Mouse (Mus musculus) testis, postnatal 14 days (tissue): ENCODE measurements around the gene Srarp.

Experiments used
- DNase-seq: peaks from one replicate; pipeline ENCODE4 v3.0.0; 2021; ENCODE audit warnings: low spot score

Srarp gene

GRCm38 (mm10) chr4:141425484-141426479, 10.1 kb downstream of the Srarp start:
- no peak for DNase-seq

GRCm38 (mm10) chr4:141423691-141424431, 12.0 kb downstream of the Srarp start:
- DNase-seq, result no peak

- no peak for DNase-seq
These were observed 12.6 kb downstream of the Srarp start for GRCm38 (mm10) chr4:141423288-141423687.

- no peak for DNase-seq
These were observed 13.1 kb downstream of the Srarp start for GRCm38 (mm10) chr4:141422841-141423240.

- DNase-seq, result peak; percentile 42
These were observed 14.5 kb downstream of the Srarp start for GRCm38 (mm10) chr4:141421423-141421822.

GRCm38 (mm10) chr4:141420886-141421285, 15.0 kb downstream of the Srarp start:
- DNase-seq, result no peak

- DNase-seq, result no peak
These were observed 15.6 kb downstream of the Srarp start, which contains the start of gene Hspb7 for GRCm38 (mm10) chr4:141420192-141420829. Gene Hspb7 (plus strand): TSS chr4:141420779.

GRCm38 (mm10) chr4:141419398-141420191, 16.3 kb downstream of the Srarp start:
- no peak for DNase-seq

GRCm38 (mm10) chr4:141415924-141416323, 20.0 kb downstream of the Srarp start, which contains the start of gene Clcnkb:
Gene Clcnkb (minus strand): TSS chr4:141416014.
- no peak for DNase-seq

- DNase-seq, result no peak
These were observed 24.4 kb downstream of the Srarp start for GRCm38 (mm10) chr4:141411430-141411992.

GRCm38 (mm10) chr4:141408577-141408976, 27.3 kb downstream of the Srarp start:
- DNase-seq, result no peak

- no peak for DNase-seq
These were observed 29.2 kb downstream of the Srarp start for GRCm38 (mm10) chr4:141406516-141407299.

GRCm38 (mm10) chr4:141405314-141405622, 30.6 kb downstream of the Srarp start:
- no peak for DNase-seq

- DNase-seq, result peak; percentile 70
These were observed 31.2 kb downstream of the Srarp start for GRCm38 (mm10) chr4:141404518-141405313.

GRCm38 (mm10) chr4:141400171-141400570, 35.7 kb downstream of the Srarp start:
- DNase-seq, result no peak

- DNase-seq, result no peak
These were observed 37.4 kb downstream of the Srarp start, which contains the start of gene Clcnka for GRCm38 (mm10) chr4:141398545-141398944. Gene Clcnka (minus strand): TSS chr4:141398724.

GRCm38 (mm10) chr4:141397861-141398260, 38.0 kb downstream of the Srarp start:
- no peak for DNase-seq

- DNase-seq, result no peak
These were observed 41.2 kb downstream of the Srarp start for GRCm38 (mm10) chr4:141394751-141395150.

- DNase-seq, result no peak
These were observed 44.6 kb downstream of the Srarp start for GRCm38 (mm10) chr4:141391293-141391692.
